Mouse (Mus musculus) liver, embryonic 14.5 days (tissue): Measurements from ENCODE around the gene Olfr372.
"Not testable (repeated sequence)": the region's sequence is repeated elsewhere in the genome, so short reads cannot be mapped to it uniquely, and the experiment has no call there.

Experiments used
- CTCF ChIP-seq: IDR thresholded peaks from 2 replicates; pipeline ENCODE4 v1.5.1; 2016; ENCODE audit warnings: antibody characterized with exemption, low read depth, control low read depth
- EP300 ChIP-seq: IDR thresholded peaks from 2 replicates; pipeline ENCODE4 v1.6.1; 2016; ENCODE audit warnings: antibody characterized with exemption, low read depth

GRCm38 (mm10) chr8:72017339-72017738 lies 23.7 kb upstream of the Olfr372 start:
- not testable (repeated sequence) for TF ChIP-seq EP300, CTCF
